In the genomic region with DNA sequence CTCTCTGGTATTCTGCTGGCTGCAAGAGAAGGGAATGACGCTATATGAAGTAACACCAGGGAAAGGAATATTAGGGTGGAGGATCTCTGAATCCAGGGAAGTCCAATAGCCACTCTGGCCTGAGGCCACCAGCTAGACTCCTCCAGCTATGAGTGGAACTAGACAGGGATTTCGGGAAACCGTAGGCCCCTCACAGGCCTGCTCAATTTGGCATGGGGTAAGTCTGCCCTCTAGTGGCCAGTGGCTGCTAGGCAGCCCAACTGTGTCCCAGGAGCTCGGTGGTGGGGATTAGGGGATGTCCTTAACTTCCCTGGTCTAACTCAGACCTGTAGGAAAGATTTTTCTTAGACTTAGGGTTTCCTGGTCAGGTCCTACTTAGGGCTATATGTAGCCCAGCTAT, we compare ENCODE assay signal across 8 mouse cellular contexts. TPM values are rescaled to one million over a fixed set of nuclear protein-coding genes. Genes with fewer than 3 reads are reported as not detected.
DNase-seq lines count a peak whose midpoint lies in the region; ATAC-seq and TF ChIP-seq lines count a peak whose summit lies in the region.

No protein-coding gene starts in this region.

- H3K4me3 ChIP-seq in ES-Bruce4 (ENCODE audit: low read depth, low read length): no peak overlapping the region
- no peak overlapping the region for H3K4me3 ChIP-seq in forebrain, embryonic 12.5 days (replicated peaks)
- H3K4me3 ChIP-seq in heart, postnatal 0 days (ENCODE audit: low read depth, low read length): no peak overlapping the region
- no peak overlapping the region for H3K4me3 ChIP-seq in liver, embryonic 14.5 days (ENCODE audit: insufficient read depth in 1 of 2, low read depth in 2 of 2, low read length in 2 of 2)
- H3K4me3 ChIP-seq in neural tube, embryonic 11.5 days (ENCODE audit: low read depth, low read length): no peak overlapping the region
- H3K4me3 ChIP-seq in stomach, embryonic 15.5 days (replicated peaks): no peak overlapping the region

- peak; percentile 84 for ATAC-seq in forebrain, embryonic 12.5 days (ENCODE audit: low FRiP score)
- peak; percentile 81 for ATAC-seq in heart, postnatal 0 days (ENCODE audit: insufficient read depth, low read depth)
- peak; percentile 56; the same call in 1 of the 2 replicates for ATAC-seq in liver, embryonic 14.5 days (ENCODE audit: insufficient read depth)
- peak; percentile 60 for ATAC-seq in neural tube, embryonic 11.5 days (ENCODE audit: insufficient read depth, low FRiP score, low TSS enrichment)
- peak; percentile 55; the same call in 1 of the 2 replicates for ATAC-seq in stomach, embryonic 15.5 days (ENCODE audit: insufficient read depth, low FRiP score, low read depth)

- 12% methylated on average over 4 of the region's 4 CpGs for WGBS in forebrain, embryonic 12.5 days
- 11% methylated on average over 4 of the region's 4 CpGs for WGBS in heart, postnatal 0 days
- WGBS in liver, embryonic 14.5 days (ENCODE audit: insufficient replicate concordance): 19% methylated on average over 4 of the region's 4 CpGs
- WGBS in neural tube, embryonic 11.5 days: 13% methylated on average over 4 of the region's 4 CpGs
- 14% methylated on average over 4 of the region's 4 CpGs for WGBS in stomach, embryonic 15.5 days

- H3K9ac ChIP-seq in ES-Bruce4 (ENCODE audit: low read depth, poor library complexity, severe bottlenecking): no peak overlapping the region
- H3K9ac ChIP-seq in forebrain, embryonic 12.5 days: no peak overlapping the region
- H3K9ac ChIP-seq in heart, postnatal 0 days (replicated peaks; ENCODE audit: low read depth, low read length): no peak overlapping the region
- H3K9ac ChIP-seq in liver, embryonic 14.5 days (replicated peaks): no peak overlapping the region
- no peak overlapping the region for H3K9ac ChIP-seq in neural tube, embryonic 11.5 days (ENCODE audit: low read length)
- no peak overlapping the region for H3K9ac ChIP-seq in stomach, embryonic 15.5 days

- no peak for TF ChIP-seq POLR2A in ES-Bruce4 (IDR thresholded peaks at IDR 0.05; ENCODE audit: insufficient read depth, low read length)

- H3K4me2 ChIP-seq in forebrain, embryonic 12.5 days: no peak overlapping the region
- H3K4me2 ChIP-seq in heart, postnatal 0 days (ENCODE audit: low read depth, low read length): no peak overlapping the region
- H3K4me2 ChIP-seq in liver, embryonic 14.5 days (ENCODE audit: low read depth): no peak overlapping the region
- H3K4me2 ChIP-seq in neural tube, embryonic 11.5 days (ENCODE audit: low read depth): no peak overlapping the region
- no peak overlapping the region for H3K4me2 ChIP-seq in stomach, embryonic 15.5 days

- TF ChIP-seq CTCF in ES-Bruce4 (IDR thresholded peaks at IDR 0.05; ENCODE audit: low read depth, low read length): peak; percentile 96
- TF ChIP-seq CTCF in heart, postnatal 0 days (IDR thresholded peaks at IDR 0.05; ENCODE audit: low read depth): peak; percentile 96
- peak; percentile 97 for TF ChIP-seq CTCF in liver, embryonic 14.5 days (IDR thresholded peaks at IDR 0.05; ENCODE audit: low read depth)

- no peaks in the 10 kb centered on the region for H3K36me3 ChIP-seq in ES-Bruce4 (ENCODE audit: control insufficient read depth, insufficient read depth, low read length, poor library complexity, severe bottlenecking)
- H3K36me3 ChIP-seq in forebrain, embryonic 12.5 days (replicated peaks): no peaks in the 10 kb centered on the region
- no peaks in the 10 kb centered on the region for H3K36me3 ChIP-seq in heart, postnatal 0 days (replicated peaks; ENCODE audit: control insufficient read depth, insufficient read depth, low read length)
- H3K36me3 ChIP-seq in liver, embryonic 14.5 days (replicated peaks; ENCODE audit: control insufficient read depth, insufficient read depth, low read depth): no peaks in the 10 kb centered on the region
- no peaks in the 10 kb centered on the region for H3K36me3 ChIP-seq in neural tube, embryonic 11.5 days (ENCODE audit: control insufficient read depth, insufficient read depth, low read length)
- H3K36me3 ChIP-seq in stomach, embryonic 15.5 days: no peaks in the 10 kb centered on the region

- H3K27ac ChIP-seq in ES-Bruce4 (ENCODE audit: insufficient read depth, low read length): no peak overlapping the region
- H3K27ac ChIP-seq in forebrain, embryonic 12.5 days: no peak overlapping the region
- no peak overlapping the region for H3K27ac ChIP-seq in heart, postnatal 0 days (ENCODE audit: low read depth)
- no peak overlapping the region for H3K27ac ChIP-seq in liver, embryonic 14.5 days
- no peak overlapping the region for H3K27ac ChIP-seq in neural tube, embryonic 11.5 days (ENCODE audit: low read depth, low read length)
- no peak overlapping the region for H3K27ac ChIP-seq in stomach, embryonic 15.5 days

- no peaks in the 10 kb centered on the region for H3K4me1 ChIP-seq in ES-Bruce4 (ENCODE audit: control insufficient read depth, insufficient read depth, low read length)
- no peaks in the 10 kb centered on the region for H3K4me1 ChIP-seq in forebrain, embryonic 12.5 days
- no peaks in the 10 kb centered on the region for H3K4me1 ChIP-seq in heart, postnatal 0 days (ENCODE audit: control insufficient read depth, insufficient read depth)
- H3K4me1 ChIP-seq in liver, embryonic 14.5 days (replicated peaks; ENCODE audit: control insufficient read depth in 2 of 2, insufficient read depth in 2 of 2, low read length in 1 of 2): no peaks in the 10 kb centered on the region
- no peaks in the 10 kb centered on the region for H3K4me1 ChIP-seq in neural tube, embryonic 11.5 days (ENCODE audit: control insufficient read depth, insufficient read depth, low read length)
- H3K4me1 ChIP-seq in stomach, embryonic 15.5 days: no peaks in the 10 kb centered on the region

- TF ChIP-seq EP300 in ES-Bruce4 (IDR thresholded peaks at IDR 0.05; ENCODE audit: insufficient read depth, low read depth, low read length): no peak
- no peak for TF ChIP-seq EP300 in heart, postnatal 0 days (IDR thresholded peaks at IDR 0.05; ENCODE audit: low read depth)
- no peak for TF ChIP-seq EP300 in liver, embryonic 14.5 days (IDR thresholded peaks at IDR 0.05; ENCODE audit: low read depth)

- no peaks in the 10 kb centered on the region for H3K9me3 ChIP-seq in ES-Bruce4 (replicated peaks; ENCODE audit: control insufficient read depth, insufficient read depth, low read length, poor library complexity, severe bottlenecking)
- no peaks in the 10 kb centered on the region for H3K9me3 ChIP-seq in forebrain, embryonic 12.5 days
- no peaks in the 10 kb centered on the region for H3K9me3 ChIP-seq in heart, postnatal 0 days (replicated peaks; ENCODE audit: control insufficient read depth, low read length)
- no peaks in the 10 kb centered on the region for H3K9me3 ChIP-seq in liver, embryonic 14.5 days (ENCODE audit: control insufficient read depth, low read length)
- no peaks in the 10 kb centered on the region for H3K9me3 ChIP-seq in neural tube, embryonic 11.5 days (ENCODE audit: control insufficient read depth, low read length)
- no peaks in the 10 kb centered on the region for H3K9me3 ChIP-seq in stomach, embryonic 15.5 days

- H3K27me3 ChIP-seq in ES-Bruce4 (ENCODE audit: control insufficient read depth, insufficient read depth, low read length, poor library complexity, severe bottlenecking): no peaks in the 10 kb centered on the region
- peaks cover 8% of the 10 kb centered on the region; the same call in 1 of the 2 replicates for H3K27me3 ChIP-seq in forebrain, embryonic 12.5 days
- H3K27me3 ChIP-seq in heart, postnatal 0 days (ENCODE audit: control insufficient read depth, insufficient read depth, low read length): no peaks in the 10 kb centered on the region
- no peaks in the 10 kb centered on the region for H3K27me3 ChIP-seq in liver, embryonic 14.5 days (ENCODE audit: control insufficient read depth, insufficient read depth, low read length)
- no peaks in the 10 kb centered on the region for H3K27me3 ChIP-seq in neural tube, embryonic 11.5 days (ENCODE audit: control insufficient read depth, insufficient read depth, low read length)
- H3K27me3 ChIP-seq in stomach, embryonic 15.5 days (replicated peaks): no peaks in the 10 kb centered on the region

- DNase-seq in c-Kit-positive CD71-positive TER-119-positive erythroid progenitor cells, embryonic 14.5 days (ENCODE audit: low spot score): peak; percentile 65
- peak; percentile 72 for DNase-seq in heart, postnatal 0 days (ENCODE audit: low spot score)
- DNase-seq in kidney, postnatal 25 days: peak; percentile 74 to 84
- no peak for DNase-seq in liver, embryonic 14.5 days (ENCODE audit: low read depth in 3 of 3, low spot score in 3 of 3)
- peak; percentile 89 for DNase-seq in neural tube, embryonic 11.5 days (ENCODE audit: low spot score)

RNA-seq across cellular contexts. Expression of a gene that starts 8.5 kb away (rescaled TPM):
- polyA plus RNA-seq in ES-Bruce4 (2011; ENCODE audit: insufficient read depth, insufficient read length, low read depth, missing spikeins): 34.2 and 34.9 TPM in 2 replicates
- polyA plus RNA-seq in forebrain, embryonic 12.5 days (2016; fragmentation: Nextera tagmentation; extraction: Ambion mirVana): 13.9 and 17.0 TPM in 2 replicates
- total RNA-seq in heart, postnatal 0 days (2014; rRNA removed; ENCODE audit: low replicate concordance): 17.3 and 20.9 TPM in 2 replicates
- polyA plus RNA-seq in heart, postnatal 0 days (2015; fragmentation: Nextera tagmentation; extraction: Ambion mirVana): 7.3 and 8.3 TPM in 2 replicates
- polyA plus RNA-seq in liver, embryonic 14.5 days (2012; rRNA removed): 1.9 and 2.6 TPM in 2 replicates
- 2.7 TPM in 2 replicates for polyA plus RNA-seq in liver, embryonic 14.5 days (2014; fragmentation: Nextera tagmentation; extraction: Ambion mirVana)
- polyA plus RNA-seq in neural tube, embryonic 11.5 days (2014; fragmentation: Nextera tagmentation; extraction: Ambion mirVana): 12.0 and 12.9 TPM in 2 replicates
- 11.1 and 12.0 TPM in 2 replicates for polyA plus RNA-seq in stomach, embryonic 15.5 days (2015; fragmentation: Nextera tagmentation; extraction: Ambion mirVana)

RNA-seq across cellular contexts. Expression of a gene that starts 9.2 kb away (rescaled TPM):
- not detected in 2 replicates for polyA plus RNA-seq in ES-Bruce4 (2011; ENCODE audit: insufficient read depth, insufficient read length, low read depth, missing spikeins)
- not detected in 2 replicates for polyA plus RNA-seq in forebrain, embryonic 12.5 days (2016; fragmentation: Nextera tagmentation; extraction: Ambion mirVana)
- total RNA-seq in heart, postnatal 0 days (2014; rRNA removed; ENCODE audit: low replicate concordance): not detected in 2 replicates
- not detected in 2 replicates for polyA plus RNA-seq in heart, postnatal 0 days (2015; fragmentation: Nextera tagmentation; extraction: Ambion mirVana)
- polyA plus RNA-seq in liver, embryonic 14.5 days (2012; rRNA removed): 0.04 TPM in 1 of 2 replicates, not detected in the other
- polyA plus RNA-seq in liver, embryonic 14.5 days (2014; fragmentation: Nextera tagmentation; extraction: Ambion mirVana): not detected in 2 replicates
- polyA plus RNA-seq in neural tube, embryonic 11.5 days (2014; fragmentation: Nextera tagmentation; extraction: Ambion mirVana): not detected in 2 replicates
- polyA plus RNA-seq in stomach, embryonic 15.5 days (2015; fragmentation: Nextera tagmentation; extraction: Ambion mirVana): not detected in 2 replicates

RNA-seq across cellular contexts. Expression of a gene that starts 27.4 kb away (rescaled TPM):
- polyA plus RNA-seq in ES-Bruce4 (2011; ENCODE audit: insufficient read depth, insufficient read length, low read depth, missing spikeins): not detected in 2 replicates
- polyA plus RNA-seq in forebrain, embryonic 12.5 days (2016; fragmentation: Nextera tagmentation; extraction: Ambion mirVana): not detected in 2 replicates
- not detected in 2 replicates for total RNA-seq in heart, postnatal 0 days (2014; rRNA removed; ENCODE audit: low replicate concordance)
- 0.15 TPM in 2 replicates for polyA plus RNA-seq in heart, postnatal 0 days (2015; fragmentation: Nextera tagmentation; extraction: Ambion mirVana)
- polyA plus RNA-seq in liver, embryonic 14.5 days (2012; rRNA removed): not detected in 2 replicates
- not detected in 2 replicates for polyA plus RNA-seq in liver, embryonic 14.5 days (2014; fragmentation: Nextera tagmentation; extraction: Ambion mirVana)
- 0.34 TPM in 1 of 2 replicates, not detected in the other for polyA plus RNA-seq in neural tube, embryonic 11.5 days (2014; fragmentation: Nextera tagmentation; extraction: Ambion mirVana)
- not detected in 2 replicates for polyA plus RNA-seq in stomach, embryonic 15.5 days (2015; fragmentation: Nextera tagmentation; extraction: Ambion mirVana)

Comparison
In these comparisons a context has a peak if more than half of its experiments do, and no peak if none do; other contexts are left out.
1. DNase-seq: peak in c-Kit-positive CD71-positive TER-119-positive erythroid progenitor cells, embryonic 14.5 days (single experiment), heart, postnatal 0 days (single experiment), kidney, postnatal 25 days (2 of 2) and neural tube, embryonic 11.5 days (single experiment); none in liver, embryonic 14.5 days (0 of 3).
2. Peak in every context shown above with its lines, with median percentiles within 50 percentile points of each other: CTCF ChIP-seq and ATAC-seq.